Mouse (Mus musculus) fat pad, adult 2 months (tissue): ENCODE results near the gene Oprl1.

ENCODE experiments used
- DNase-seq: peaks from one replicate; pipeline ENCODE4 v3.0.0-alpha.2; 2011; ENCODE audit warnings: low read depth, low spot score; ENCODE audit errors: extremely low read depth

Oprl1 gene

DNA sequence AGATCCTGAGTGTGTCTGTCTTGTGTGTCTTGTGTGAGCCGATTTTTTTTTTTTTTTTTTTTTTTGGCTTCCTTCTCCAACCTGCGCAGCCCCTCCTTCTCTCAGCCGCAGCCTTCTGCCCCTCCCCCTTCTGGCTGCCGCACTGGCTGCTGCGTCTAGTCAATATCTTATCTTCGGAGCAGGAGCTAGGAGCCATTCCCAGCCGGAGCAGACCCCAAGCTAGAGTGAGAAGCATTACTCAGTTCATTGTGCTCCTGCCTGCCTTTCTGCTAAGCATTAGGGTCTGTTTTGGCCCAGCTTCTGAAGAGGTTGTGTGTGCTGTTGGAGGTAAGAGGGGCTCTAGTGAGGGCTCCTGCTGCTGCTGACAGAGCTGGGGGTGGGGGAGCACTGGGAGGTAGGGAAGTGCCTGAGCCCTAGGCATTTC is at the start of gene Oprl1:
Gene Oprl1, plus strand, starts transcription at position 114 of the 424 bp plus-strand sequence.
- DNase-seq, result no peak

DNA sequence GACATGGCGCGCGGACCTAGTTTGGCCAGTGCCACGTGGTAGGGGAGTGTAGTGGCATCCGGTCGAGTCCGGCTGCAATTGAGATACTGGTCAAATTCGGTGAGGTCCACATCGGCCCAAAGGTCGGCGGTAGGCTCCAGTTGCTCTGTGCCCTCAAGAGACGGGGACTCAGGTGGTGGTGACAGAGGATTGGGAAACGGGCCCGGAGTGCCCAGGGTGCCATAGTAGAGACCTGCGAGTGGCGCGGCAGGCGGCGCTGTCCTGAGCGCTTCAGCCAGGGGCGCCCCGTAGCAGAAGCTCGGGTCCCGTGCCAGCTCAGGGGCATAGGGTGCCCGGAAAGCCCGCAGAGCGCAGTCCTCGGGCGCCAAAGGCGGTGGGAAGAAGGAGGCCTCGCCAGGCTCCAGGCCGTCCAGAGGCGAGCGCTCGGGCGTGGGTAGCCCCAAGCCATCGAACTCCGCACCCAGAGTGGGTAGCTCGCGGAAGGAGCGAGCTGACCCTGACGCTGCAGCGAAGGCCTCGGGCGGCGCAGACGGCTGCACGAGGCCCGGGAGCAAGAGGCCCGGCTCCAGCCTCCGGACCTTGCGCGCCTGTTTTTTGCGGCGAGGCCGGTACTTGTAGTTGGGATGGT is 44.4 kb upstream of the Oprl1 start:
- no peak for DNase-seq

DNA sequence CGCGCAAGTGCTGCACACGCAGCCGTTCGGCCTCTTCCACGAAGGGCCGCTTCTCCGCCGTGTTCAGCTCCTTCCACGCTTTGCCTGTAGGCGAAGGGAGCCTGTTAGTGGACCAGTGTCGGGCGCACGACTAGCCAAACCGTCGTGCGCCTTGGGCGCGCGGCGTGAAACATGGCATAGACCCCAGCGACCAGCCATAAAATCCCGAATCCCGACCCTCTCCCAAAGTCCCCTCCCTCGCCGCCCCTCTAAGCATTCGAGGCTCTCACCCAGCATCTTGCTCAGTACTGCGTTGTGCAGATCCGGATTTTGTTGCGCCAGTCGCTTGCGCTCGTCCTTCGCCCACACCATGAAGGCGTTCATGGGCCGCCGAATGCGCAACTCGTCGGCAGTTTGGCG is 43.9 kb upstream of the Oprl1 start:
- no peak for DNase-seq

DNA sequence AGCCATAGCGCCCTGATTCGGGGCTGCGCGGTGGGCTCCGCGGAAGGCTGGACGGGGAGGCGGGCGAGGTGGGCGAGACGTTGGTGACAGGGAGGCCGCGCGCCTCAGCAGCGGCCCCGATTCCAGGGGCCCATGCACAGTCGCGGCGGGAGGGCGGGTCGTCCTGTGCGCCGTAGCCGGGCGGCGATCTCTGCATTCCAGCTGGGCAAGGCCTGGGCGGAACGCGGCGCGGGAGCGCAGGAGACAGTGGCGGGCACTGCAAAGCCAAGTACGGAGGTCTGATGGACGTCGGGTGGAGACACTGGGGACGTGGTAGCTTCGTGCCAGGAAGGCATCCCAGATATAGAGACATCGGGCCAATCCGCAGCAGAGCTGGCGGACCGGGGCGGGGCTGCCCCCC is 43.5 kb upstream of the Oprl1 start, which contains the start of gene Sox18:
Gene Sox18, minus strand, starts transcription at position 315 of the 400 bp plus-strand sequence.
- no peak for DNase-seq

DNA sequence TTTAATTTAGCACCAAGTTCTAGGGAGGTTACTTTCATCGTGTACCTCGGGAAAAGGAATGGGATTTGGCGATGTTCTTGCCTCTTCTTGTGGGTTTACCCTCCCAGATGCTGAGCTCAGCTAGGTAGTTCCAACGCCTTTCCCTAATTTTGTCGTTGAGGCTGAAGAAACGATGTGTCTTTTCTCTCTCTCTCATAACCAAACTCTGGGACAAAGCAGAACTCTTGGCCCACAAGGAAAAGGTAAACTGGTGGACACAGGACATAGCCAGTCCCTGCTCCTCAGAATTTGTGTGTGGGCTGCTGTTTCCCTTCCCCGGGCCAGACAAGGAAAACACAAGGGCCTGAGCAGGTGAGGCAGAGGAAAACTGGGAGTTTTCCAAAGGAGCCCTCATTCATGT is 42.8 kb upstream of the Oprl1 start:
- no peak for DNase-seq

DNA sequence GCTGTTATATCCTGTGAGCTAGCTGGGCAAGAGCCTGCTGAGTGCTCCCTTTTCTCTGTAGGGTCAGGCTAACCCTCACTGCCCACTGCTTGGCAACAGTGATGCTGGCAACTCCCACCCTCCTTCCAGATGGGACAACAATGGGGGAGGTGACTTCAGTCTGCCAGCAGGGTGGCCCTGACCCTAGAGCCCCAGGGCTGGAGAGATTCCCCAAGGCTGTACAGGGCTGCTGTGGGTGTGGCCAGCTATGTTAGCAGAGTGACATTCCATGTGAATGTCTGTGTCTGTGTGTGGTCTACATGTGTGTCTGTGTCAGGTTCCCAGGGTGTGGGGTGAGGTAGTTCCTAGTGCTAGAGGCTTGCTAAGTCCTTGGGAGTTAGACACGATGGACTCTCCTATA is 41.3 kb upstream of the Oprl1 start:
- DNase-seq, result no peak

DNA sequence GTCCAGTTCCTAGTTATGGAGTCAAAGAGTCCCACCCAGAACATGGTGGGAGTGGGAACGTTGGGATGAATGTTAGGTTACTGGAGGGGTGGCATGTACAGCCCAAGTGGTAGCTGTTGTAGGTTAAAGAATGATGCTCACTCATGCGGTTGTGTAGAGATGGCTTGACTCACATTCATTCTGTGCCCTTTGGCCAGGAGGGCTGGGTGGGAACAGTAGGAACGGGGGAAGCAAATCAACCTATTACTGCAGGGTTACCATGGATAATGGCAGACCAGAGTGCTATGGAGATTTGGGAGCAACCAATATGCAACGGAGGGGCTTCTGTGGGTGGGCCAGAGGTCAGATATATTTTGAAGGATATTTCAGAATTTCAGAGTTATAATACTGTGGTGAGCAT is 39.9 kb upstream of the Oprl1 start:
- no peak for DNase-seq

DNA sequence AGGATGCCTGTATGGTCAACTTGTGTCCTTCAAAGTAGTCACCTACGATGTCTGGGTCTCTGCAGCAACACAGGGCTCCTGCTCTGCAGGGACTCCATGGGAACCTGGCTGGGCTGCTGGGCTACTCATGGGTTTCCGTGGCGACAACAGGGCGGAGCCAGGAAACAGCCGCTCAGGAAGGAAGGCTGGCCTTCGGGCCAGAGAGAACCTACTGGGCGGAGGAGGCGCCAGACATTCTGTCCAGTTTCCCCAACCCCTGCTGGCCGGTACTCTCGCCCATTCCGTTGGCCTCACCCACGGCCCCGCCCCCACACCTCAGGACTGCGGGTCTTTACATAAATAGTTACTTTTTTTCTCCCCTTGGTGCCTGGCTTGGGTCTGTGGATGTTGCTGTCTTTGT is 39.4 kb upstream of the Oprl1 start:
- DNase-seq, result no peak

DNA sequence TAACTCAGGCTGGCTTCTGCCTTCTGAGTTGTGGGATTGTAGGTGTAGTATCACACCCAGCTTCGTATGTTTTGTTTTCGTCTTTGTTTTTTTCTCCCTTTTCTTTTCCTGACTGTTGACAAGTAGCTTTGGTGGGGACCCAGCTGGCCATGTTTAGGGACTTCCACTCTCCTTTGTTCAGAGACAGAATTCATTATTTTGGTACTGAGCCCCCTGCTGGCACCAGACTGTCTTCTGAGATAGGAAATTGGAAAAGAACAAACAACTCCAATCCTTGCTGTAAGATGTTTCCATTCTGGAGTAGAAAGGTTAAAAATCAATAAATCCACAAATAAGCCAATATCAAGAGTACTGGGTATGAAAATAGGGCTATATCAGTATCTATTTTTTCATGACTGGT is 38.4 kb upstream of the Oprl1 start:
- DNase-seq, result no peak

DNA sequence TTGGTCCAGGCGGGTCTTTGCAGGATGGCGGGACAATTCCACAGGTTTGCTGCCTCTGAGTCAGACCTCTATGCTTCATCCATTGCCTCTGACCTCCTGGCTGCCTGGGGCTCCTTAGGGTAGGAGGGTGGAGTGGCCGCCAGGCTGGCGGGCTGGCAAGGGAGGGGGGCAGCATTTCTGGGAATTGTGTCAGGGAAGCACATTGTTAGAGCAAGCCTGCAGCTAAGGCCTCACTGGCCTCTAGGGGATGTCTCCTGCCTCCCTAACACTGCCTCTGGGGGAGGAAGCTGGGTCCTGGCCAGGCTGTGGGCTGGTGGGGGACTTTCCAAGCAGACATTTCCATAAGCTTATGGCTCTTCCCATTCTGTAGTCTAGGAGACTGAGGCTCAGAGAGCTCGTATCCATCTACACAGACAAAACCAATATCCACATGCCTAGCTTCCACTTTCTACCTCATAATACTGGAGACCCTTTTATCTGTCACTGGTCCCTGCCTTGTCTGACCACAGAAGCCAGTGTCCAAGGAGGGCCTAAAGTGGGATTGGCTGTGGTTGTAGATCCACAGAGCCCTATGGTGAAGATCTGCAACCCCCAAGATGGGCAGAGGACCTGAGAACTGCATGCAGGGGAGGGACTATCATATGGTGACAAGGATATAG is 37.6 kb upstream of the Oprl1 start:
- DNase-seq, result no peak

DNA sequence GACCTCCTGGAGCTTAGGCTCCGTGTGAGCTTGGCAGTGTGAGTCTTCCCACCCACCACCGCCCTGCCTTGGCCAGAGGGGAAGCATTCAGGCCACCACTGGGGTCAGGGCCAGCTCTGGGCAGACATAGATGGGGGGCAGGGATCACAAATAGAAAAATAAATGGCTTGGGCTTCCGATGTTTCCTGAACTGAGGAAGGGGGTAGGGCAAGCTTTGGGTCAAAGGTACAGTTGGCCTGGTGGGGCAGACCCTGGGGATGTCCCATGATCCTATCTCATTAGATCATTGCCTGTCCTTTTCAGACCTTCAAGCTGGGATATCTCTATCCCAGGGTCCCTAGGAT is 37.1 kb upstream of the Oprl1 start:
- DNase-seq, result no peak

DNA sequence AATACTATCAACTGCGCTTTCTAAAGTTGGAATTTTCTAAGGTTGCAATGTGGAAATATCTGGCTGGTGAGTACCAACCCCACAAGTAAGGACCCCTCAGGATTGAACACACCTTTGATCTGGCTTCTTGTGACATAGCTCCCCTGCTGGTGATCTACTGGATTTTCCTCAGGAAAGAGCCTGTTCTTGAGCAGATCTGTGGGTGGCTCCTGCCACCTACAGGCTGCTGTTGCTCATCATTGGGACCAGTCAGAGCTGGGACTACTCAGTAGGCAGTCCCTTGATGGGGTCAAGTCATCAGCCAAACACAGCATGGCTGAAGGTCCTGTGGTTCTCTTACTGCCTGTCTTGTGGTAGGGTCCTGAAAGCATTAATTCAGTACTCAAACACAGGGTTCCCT is 36.0 kb upstream of the Oprl1 start:
- DNase-seq, result no peak

DNA sequence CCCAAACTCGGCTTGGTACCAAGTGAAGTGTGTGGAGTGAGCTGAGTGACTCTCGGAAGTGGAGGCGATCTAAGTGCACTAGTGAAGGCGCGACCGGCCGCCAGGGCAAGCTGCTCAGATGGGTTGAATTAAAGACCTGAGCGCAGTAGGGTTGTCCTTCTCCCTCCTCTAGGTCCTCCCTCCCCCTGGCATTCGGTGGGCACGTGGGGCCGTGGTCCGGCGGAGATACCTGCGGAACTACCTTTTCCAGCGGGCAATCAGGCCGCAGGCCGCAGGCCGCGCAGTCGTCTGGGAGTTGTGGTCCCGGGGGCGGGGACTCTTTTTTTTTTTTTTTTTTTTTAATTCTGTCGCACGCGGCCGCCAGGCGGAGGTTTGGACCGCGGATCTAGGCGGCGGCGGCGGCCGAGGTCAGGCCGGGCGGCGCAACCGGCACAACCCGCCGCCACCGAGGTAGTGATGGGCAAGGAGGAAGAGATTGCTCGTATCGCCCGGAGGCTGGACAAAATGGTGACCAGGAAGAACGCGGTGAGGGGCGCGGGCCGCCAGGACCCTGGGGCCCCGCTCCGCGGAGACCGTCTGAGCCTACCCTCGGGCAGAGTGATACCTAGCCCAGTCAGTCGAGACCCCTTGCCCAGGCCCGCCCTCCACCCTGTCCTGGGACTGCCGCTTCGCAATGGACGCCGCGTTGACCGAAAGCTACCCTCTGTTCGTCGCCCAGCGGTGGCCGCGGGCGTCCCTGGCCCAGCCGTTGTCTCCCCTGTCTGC is 34.7 kb upstream of the Oprl1 start, which contains the start of gene Tcea2:
Gene Tcea2, plus strand, starts transcription at position 360 of the 765 bp plus-strand sequence.
- no peak for DNase-seq

DNA sequence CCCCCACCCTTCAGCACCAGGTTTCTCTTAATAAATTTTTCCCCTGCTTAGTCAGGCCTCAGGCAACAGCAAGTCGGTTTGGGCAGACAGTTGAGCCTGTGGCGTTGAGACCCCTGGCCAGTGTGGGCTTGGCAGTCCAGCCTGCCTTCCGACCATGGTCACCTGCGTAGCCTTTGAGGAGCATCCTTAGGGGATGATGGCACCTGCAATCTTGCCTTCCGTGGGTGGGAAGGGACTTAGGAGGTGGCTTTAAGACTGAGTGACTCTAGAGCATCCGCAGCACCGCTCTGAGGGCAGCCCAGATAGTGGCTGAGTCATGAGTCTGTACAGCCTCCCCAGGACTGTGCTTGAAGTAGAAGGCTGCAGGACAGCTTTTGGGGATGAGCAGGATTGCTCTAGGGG is 34.1 kb upstream of the Oprl1 start:
- DNase-seq, result no peak

DNA sequence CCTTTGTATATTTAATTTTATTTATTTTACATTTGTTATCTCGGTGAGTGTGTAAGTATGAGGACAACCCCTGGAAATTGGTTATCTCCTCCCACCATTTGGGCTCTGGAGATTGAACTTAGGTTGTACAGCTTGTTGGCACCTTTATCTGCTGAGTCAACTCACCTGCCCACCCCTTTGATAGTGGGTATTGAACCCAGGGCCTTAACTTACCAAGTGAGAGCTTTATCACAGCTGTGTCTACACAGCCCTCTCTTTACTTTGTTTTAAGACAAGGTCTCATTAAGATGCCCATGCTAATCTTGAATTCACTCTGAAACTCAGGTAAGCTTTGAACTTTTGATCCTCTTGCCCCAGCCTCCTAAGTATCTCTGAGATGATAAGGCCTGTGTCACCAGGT is 32.8 kb upstream of the Oprl1 start:
- DNase-seq, result no peak

DNA sequence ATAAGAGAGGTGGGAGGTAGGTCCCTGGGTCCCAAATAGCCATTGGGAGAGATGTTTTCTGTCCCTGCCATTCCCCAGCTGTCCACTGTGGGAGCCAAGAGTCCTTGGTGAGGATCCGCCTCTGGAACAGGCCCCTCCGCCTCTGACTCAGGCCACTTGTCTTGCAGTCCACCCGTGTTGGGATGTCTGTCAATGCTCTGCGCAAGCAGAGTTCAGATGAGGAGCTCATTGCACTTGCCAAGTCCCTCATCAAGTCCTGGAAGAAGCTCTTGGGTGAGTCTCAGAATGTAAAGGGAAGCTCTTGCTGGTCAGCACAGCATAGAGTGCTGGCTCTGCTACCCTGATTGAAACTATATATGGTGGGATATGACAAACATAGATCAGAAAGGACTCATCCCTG is 31.4 kb upstream of the Oprl1 start:
- no peak for DNase-seq

DNA sequence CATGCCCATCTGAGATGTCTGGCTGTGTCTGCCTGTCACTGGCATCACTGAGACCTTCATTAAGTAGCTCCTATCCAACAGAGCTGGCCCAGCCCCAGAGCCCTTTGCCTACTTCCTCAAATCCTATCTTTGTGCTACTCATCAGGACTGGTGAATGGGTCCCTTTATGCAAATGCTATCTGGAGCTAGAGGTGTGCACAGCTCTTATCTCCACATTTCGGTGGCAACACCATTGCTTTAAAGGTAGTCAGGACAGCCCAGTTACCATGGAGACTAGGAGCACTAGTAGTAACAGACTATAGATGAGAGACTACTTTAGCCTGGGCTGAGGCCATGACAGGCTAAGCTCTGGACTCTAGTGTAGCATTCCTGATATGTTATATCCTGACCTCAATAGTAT is 30.1 kb upstream of the Oprl1 start:
- no peak for DNase-seq

DNA sequence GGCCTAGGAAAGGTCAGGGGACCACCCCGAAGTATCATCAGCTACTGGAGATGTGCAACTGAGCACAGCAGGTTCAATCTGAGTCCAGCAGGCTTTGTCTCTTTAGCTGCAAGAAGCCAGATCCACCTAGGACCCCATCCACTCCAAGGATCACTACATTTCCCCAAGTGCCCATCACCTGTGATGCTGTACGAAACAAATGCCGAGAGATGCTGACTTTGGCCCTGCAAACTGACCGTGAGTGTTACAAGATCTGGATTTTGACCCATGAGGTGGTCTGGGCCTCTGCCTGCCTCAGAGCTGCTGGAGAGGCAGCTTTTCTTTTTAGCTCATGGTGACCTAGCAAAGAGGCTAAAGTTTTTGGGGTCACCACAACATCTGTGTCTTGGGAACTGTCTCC is 29.1 kb upstream of the Oprl1 start:
- DNase-seq, result no peak

DNA sequence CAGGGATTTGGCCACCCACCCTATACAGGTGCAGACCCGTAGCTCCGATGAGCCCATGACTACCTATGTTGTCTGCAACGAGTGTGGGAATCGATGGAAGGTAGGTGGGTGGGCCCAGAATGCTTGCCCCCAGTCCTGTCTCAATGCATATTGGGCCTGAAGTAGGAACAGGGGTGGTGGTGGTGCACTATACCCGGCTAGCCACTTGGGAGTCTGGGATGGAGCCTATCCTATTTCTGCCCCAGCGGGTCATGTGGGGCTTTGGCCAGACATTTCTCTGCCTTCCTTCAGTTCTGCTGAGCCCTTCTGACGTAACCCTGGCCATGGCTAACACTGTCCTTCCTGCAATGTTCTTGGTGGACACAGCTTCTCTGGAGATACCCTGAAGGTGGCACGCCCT is 27.2 kb upstream of the Oprl1 start:
- no peak for DNase-seq

DNA sequence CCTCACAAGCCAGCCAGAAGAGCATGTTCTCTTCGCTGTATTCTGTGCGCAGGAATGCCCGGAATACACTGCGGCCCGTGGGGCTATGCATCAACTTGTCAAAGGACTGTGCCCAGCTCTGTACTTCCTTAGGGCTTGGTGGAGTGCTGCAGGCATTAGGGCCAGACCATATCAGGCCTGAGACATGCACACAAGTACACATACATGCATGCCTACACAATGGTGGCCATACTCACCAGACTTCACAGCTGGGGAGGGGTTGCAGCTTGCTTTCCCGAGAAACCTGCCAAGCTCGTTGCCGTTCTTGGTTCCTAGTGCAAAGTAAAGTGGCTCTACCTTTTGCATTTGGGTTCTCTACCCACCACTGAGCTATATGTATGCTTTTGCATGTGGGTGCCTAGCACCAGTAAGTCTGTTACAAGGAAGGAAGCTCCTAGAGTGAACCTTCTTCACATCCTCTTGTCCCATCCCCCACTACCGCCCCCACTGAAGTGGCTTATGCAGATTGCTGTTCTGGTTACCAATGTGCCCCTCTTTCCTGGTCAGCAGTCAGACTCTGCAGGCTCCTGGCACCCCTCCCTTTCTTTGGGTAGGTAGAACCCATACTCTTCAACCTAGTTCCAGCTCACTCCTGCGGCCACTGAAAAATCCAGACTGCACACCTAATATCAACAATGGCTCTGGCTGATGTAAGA is 25.2 kb upstream of the Oprl1 start:
- no peak for DNase-seq

DNA sequence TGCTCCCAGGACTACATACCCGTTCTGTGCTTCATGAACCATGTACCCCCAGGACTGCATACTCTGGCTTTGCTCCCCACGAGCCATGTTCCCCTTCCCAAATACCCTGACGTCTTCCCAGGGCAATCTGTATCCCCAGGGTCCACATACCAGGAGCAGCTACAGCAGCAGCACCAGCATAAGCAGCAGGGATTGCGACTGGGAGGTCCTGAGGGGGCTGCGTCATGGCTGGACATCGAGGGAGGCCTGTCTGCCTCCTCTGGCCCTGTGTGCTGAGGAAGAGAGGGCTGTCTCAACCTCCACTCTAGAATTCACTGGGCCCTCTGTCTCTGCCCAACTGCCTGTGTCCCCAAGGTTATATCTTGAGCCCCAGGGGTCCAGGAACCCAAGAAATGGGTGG is 23.7 kb upstream of the Oprl1 start:
- no peak for DNase-seq

DNA sequence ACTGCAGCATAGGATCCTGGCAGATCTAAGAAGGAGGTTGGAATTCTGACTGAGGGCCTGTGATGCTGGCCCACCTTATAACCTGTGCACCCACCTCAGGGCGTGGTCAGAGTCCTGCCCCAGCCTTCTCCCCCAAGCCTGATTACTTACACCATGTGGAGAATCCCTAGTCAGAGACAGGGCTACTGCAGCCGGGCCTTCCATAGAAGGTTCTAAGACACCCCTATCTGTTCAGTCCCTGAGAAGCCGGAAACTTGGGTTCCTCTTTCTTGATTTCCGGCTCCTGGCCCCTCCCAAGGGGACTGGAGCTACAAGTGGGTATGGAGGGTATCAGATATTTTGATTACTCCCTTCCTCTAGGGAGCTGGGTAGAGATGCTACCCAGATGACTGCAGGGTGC is 23.2 kb upstream of the Oprl1 start:
- no peak for DNase-seq
